Comparison of ENCODE assay signal across 9 mouse cellular contexts in the genomic region with DNA sequence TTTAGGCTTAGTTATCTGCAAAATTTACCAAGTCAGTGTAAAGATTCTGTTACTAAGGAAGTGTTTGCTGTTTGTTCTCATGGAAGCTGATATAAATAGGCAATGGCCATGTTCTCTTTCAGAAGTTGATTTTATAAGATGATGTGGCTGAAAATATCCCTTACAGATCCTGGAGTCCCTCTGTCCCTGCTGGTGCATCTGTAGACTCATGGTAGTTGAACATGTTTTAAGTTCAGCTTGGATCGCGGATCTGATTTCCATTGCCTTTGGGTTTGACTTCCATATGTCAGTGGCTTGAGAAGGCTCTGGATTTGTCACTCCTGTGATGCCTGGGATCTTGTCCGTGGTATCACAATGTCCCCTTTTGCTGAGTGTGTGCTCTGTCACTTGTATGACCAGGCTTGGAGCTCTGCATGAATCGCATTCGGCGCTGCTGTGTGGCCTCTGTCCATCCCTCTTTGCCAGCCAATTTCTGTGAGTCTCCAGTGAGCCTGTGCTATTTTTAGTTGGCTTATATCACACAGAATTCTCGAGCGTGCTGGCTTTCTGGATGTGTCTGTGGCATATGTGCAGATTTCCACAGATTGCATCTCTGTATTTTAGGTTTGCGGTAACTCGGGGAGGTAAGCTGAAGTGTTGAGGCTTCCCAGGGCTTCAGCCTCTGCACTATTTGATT. TPM values are rescaled to one million over a fixed set of nuclear protein-coding genes. Genes with fewer than 3 reads are reported as not detected.
DNase-seq lines count a peak whose midpoint lies in the region; ATAC-seq and TF ChIP-seq lines count a peak whose summit lies in the region.
"Had no signal": no experiment of that assay in that cellular context is flagged by ENCODE, and none has a peak within 500 bp of the region (broad histone marks: within the 10 kb centered on the region; RNA-seq: fewer than 3 reads in every experiment).

No protein-coding gene starts in this region.

- WGBS in heart, embryonic 10.5 days: 67% methylated on average over 10 of the region's 10 CpGs

- H3K4me3 ChIP-seq in gastrocnemius, adult 2 months: peak overlapping the region; percentile 43; the same call in 1 of the 2 replicates
- no peak overlapping the region for H3K4me3 ChIP-seq in heart, embryonic 10.5 days
- H3K4me3 ChIP-seq: lung, embryonic 15.5 days had no signal

- intact Hi-C loops in gastrocnemius, adult 2 months (cut with DNase I): no loop called here

- no peak for TF ChIP-seq CTCF in gastrocnemius, adult 2 months (IDR thresholded peaks at IDR 0.05)

- no peaks in the 10 kb centered on the region for H3K27me3 ChIP-seq in heart, embryonic 10.5 days (ENCODE audit: insufficient read depth, poor library complexity, severe bottlenecking)
- H3K27me3 ChIP-seq: lung, embryonic 15.5 days had no signal

- DNase-seq in gastrocnemius, adult 2 months: peak; percentile 76
- no peak for DNase-seq in gastrocnemius, postnatal 10 days
- DNase-seq in cerebellum, adult 8-10 months: peak; percentile 29
- no peak for DNase-seq in heart, embryonic 10.5 days (ENCODE audit: low spot score)
- DNase-seq in left cerebral cortex, adult 18-20 months (ENCODE audit: low spot score in 2 of 2): peak; percentile 51 to 62
- DNase-seq in spleen, adult 12 weeks (ENCODE audit: low spot score): no peak
- no peak for DNase-seq in kidney, postnatal 14 days

- peak overlapping the region; percentile 68 for H3K27ac ChIP-seq in gastrocnemius, adult 2 months
- H3K27ac ChIP-seq in heart, embryonic 10.5 days: peak overlapping the region; percentile 56
- H3K27ac ChIP-seq: lung, embryonic 15.5 days had no signal

- no peaks in the 10 kb centered on the region for H3K36me3 ChIP-seq in heart, embryonic 10.5 days
- H3K36me3 ChIP-seq: lung, embryonic 15.5 days had no signal

- peaks cover 30% of the 10 kb centered on the region for H3K4me1 ChIP-seq in heart, embryonic 10.5 days
- H3K4me1 ChIP-seq: lung, embryonic 15.5 days had no signal

- no peaks in the 10 kb centered on the region for H3K9me3 ChIP-seq in heart, embryonic 10.5 days
- H3K9me3 ChIP-seq: lung, embryonic 15.5 days had no signal

- no peak for ATAC-seq in inflammation-experienced regulatory T-cells, adult 6 months

RNA-seq across cellular contexts. Expression of a gene that starts 41.3 kb away (rescaled TPM):
- total RNA-seq in gastrocnemius, adult 2 months (2021): 10 to 100 TPM; 34.1 to 35.4 TPM
- total RNA-seq in gastrocnemius, postnatal 10 days (2021): 10 to 100 TPM; 28.1 to 40.6 TPM
- polyA plus RNA-seq in heart, embryonic 10.5 days (2016; fragmentation: Nextera tagmentation; extraction: Ambion mirVana): 177 and 217 TPM in 2 replicates
- total RNA-seq in left cerebral cortex, adult 18-20 months (2021): 10 to 100 TPM; 31.5 to 43.7 TPM
- 1,000 to 10,000 TPM; 2,830 to 6,239 (median 3,618) TPM for polyA plus RNA-seq in inflammation-experienced regulatory T-cells, adult 6 months (2017; shearing (Covaris generic))

RNA-seq across cellular contexts. Expression of a gene that starts 45.5 kb away (rescaled TPM):
- total RNA-seq in gastrocnemius, adult 2 months (2021): 1 to 10 TPM; 2.0 to 3.7 TPM
- 1 to 10 TPM; 8.7 to 9.6 TPM for total RNA-seq in gastrocnemius, postnatal 10 days (2021)
- 1.2 and 1.7 TPM in 2 replicates for polyA plus RNA-seq in heart, embryonic 10.5 days (2016; fragmentation: Nextera tagmentation; extraction: Ambion mirVana)
- 10 to 100 TPM; 48.5 to 48.9 TPM for total RNA-seq in left cerebral cortex, adult 18-20 months (2021)
- polyA plus RNA-seq in inflammation-experienced regulatory T-cells, adult 6 months (2017; shearing (Covaris generic)): not detected

Comparison
In these comparisons a context has a peak if more than half of its experiments do, and no peak if none do; other contexts are left out.
1. DNase-seq: peak in gastrocnemius, adult 2 months (single experiment), cerebellum, adult 8-10 months (single experiment) and left cerebral cortex, adult 18-20 months (2 of 2); none in gastrocnemius, postnatal 10 days (single experiment), heart, embryonic 10.5 days (single experiment), spleen, adult 12 weeks (single experiment) and kidney, postnatal 14 days (single experiment).
2. RNA of a gene that starts 45.5 kb away (total RNA-seq): 48.5 to 48.9 TPM in left cerebral cortex, adult 18-20 months; 8.7 to 9.6 TPM in gastrocnemius, postnatal 10 days and 2.0 to 3.7 TPM in gastrocnemius, adult 2 months; every median in the first group is over 4 times any median in the second.